Mouse (Mus musculus) spleen, postnatal 14 days (tissue): Measurements from ENCODE around the gene Bcl2.

Source experiments
- DNase-seq, 2 experiments: peaks; one replicate each; pipeline ENCODE4 v3.0.0; 2021 to 2022; ENCODE audit warnings: low spot score in 2 of 2

The Bcl2 gene

DNA sequence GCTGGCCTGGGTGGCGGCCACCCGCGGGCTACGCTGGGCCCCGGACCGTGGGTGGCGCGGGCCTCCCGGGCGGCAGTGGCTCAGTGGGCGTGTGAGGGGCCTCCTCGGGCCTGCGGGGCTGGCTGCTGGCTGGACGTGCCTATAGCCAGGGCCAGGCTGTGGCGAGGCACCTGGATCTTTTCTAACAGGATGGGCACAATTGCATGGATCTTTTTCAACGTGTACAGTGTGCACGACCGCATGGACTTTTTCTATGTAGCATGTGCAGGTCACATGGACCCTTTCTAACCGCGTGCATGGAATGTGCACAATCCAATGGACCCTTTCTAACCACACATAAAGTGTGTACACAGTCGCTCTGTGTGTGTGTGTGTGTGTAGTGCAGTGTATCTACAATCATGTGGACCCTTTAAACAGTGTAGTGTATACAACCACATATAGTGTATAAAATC, 482 bp upstream of the Bcl2 start:
- no peak for DNase-seq

DNA sequence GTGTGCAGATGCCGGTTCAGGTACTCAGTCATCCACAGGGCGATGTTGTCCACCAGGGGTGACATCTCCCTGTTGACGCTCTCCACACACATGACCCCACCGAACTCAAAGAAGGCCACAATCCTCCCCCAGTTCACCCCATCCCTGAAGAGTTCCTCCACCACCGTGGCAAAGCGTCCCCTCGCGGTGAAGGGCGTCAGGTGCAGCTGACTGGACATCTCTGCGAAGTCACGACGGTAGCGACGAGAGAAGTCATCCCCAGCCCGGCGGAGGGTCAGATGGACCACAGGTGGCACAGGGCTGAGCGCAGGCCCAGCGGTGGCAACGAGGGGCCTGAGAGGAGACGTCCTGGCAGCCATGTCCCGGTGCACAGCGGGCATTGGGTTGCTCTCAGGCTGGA, 1.7 kb downstream of the Bcl2 start:
- DNase-seq, result peak; percentile 37 to 70

GRCm38 (mm10) chr1:106711356-106712125, 2.5 kb downstream of the Bcl2 start:
- no peak for DNase-seq

DNA sequence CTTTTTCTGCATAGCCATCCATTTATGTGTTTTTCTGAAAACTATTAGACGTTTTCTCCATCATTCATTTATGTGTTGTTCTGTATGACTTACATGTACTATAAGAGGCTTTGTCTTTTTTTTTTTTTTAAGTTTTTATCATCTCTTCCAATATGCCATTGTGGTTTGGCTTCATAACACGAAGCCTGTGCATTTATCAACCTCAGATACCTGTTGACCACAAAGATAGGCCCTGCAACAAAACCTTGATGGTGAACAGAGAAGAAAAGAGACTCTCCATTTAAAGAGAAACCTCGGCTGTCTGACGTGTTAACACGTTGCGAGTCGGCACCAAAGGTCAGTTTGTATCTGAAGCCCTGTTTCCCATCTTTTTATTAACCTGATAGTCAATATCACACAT, 3.9 kb downstream of the Bcl2 start:
- DNase-seq, result no peak

- DNase-seq, result no peak
Measured at GRCm38 (mm10) chr1:106707036-106707880, 6.8 kb downstream of the Bcl2 start.

- DNase-seq, result no peak
Measured at GRCm38 (mm10) chr1:106703183-106703582, 10.9 kb downstream of the Bcl2 start.

GRCm38 (mm10) chr1:106702471-106703175, 11.5 kb downstream of the Bcl2 start:
- no peak for DNase-seq

DNA sequence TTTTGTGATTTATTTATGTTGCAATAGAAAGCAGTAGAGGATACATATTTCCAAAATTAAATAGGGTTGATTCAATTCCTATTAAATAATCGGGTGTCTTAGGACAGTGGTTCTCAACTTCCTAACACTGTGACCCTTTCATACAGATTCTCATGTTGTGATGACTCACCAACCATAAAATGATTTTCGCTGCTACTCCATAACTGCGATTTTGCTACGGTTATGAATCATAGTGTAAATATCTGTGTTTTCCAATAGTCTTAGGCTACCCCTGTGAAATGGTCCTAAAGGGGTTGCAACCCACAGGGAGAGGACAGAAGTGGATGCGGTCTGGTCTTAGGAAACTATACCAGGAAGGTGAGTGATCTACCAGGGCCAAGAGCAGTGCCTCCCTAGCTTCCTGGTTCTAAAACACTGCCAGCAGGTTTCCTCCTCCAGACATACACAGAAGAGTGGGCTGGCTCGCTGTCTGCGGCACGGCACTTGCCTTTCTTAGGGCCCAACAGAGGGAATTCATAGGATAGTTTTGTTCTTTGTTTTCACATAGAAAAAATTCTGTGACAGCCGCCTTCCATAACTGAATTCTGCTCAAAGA, 13.5 kb downstream of the Bcl2 start:
- no peak for DNase-seq

DNA sequence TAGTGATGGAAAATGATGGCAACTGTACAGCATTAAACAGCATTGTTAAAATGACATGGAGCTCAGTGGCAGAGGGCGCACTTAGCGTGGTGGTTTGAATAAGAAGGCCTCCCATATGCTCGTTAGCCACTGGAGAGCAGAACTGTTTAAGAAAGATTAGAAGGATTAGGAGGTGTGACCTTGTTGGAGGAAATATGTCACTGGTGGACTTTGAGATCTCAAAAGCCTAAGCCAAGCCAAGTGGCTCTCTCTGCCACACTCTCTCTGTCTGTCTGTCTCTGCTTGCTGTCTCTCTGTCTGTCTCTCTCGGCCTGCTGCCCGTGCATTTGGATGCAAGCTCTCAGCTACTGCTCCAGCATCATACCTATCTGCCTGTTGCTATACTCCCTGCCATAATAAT, 17.6 kb downstream of the Bcl2 start:
- no peak for DNase-seq

DNA sequence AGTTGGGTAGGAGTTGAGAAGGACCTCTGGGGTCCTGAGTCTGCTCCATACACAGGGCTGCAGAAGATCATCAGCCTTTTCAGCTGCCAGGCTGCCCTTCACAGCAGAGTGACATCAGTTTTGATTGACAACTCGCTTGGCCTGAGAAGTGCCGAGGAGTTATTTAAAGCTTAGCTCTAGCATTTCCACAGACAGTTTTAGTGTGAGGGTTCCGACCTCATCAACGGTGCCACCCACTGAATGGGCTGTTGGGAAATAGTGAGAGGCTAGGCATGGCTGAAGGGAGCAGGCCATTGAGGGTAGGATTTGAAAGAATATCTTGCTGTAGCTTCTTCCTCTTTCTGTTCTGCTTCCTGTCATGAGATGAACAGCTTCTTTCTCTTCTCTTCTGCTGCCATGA, 18.4 kb downstream of the Bcl2 start:
- DNase-seq, result no peak

GRCm38 (mm10) chr1:106694316-106694715, 19.8 kb downstream of the Bcl2 start:
- DNase-seq, result no peak

- DNase-seq, result no peak
Measured at GRCm38 (mm10) chr1:106692599-106692998, 21.5 kb downstream of the Bcl2 start.

GRCm38 (mm10) chr1:106690887-106691286, 23.2 kb downstream of the Bcl2 start:
- DNase-seq, result no peak

- DNase-seq, result no peak
Measured at GRCm38 (mm10) chr1:106688161-106688516, 25.9 kb downstream of the Bcl2 start.

- no peak for DNase-seq
Measured at GRCm38 (mm10) chr1:106687435-106688160, 26.5 kb downstream of the Bcl2 start.

DNA sequence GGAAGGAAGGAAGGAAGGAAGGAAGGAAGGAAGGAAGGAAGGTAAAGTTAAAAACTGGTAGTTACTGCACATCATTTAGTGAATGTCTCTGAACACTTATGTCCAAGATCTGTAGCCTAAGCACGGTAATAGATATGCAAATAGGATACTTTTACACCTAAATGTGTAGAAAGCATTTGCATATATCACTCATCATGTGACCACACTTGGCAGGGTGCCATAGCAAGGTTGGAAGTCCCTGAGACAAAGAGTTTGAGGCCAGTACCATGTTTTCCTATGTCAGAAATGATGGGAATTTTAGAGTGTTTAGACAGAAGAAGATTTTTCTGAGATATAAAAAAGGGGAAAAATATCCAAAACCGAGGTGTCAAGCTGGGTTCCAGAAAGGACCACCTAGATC, 28.4 kb downstream of the Bcl2 start:
- DNase-seq, result no peak

- no peak for DNase-seq
Measured at GRCm38 (mm10) chr1:106684546-106684945, 29.5 kb downstream of the Bcl2 start.

DNA sequence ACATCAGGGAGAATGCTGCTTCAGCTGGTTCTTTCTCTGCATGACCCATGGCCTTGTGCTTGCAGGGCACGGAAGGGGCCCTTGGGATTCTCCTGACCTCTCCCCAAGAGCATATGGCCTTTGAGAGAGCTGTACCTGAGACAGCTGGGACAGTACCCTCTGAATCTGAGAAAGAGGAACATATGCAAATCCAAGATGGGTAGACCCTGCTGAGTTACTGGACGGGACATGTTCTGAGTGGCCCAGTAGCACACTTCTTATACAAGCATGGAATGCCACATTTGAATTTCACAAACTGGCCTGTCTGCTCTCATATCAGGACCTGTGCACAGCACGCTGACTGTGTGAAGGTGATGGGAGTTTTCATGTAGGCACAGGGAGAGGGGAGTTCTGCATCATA, 31.2 kb downstream of the Bcl2 start:
- no peak for DNase-seq

- DNase-seq, result no peak
Measured at GRCm38 (mm10) chr1:106679800-106680515, 34.1 kb downstream of the Bcl2 start.

DNA sequence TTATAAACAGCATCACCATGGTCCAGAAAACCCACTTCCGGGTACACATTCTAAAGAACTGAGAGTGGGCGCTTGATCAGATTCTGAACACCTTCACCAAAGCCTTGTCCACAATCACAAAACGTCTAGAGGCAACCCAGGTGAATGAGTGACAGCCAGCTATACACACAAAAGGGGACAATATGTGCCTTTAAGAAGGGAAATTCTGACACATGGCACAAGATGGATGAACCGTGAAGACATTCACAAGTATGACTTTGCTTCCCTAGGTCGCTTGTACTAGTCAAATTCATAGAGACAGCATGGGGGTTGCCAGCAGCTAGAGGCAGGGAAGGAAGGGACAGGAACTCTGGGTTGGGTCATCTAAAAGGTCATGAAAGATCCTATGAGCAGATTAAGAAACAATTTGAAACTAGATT, 36.0 kb downstream of the Bcl2 start:
- no peak for DNase-seq
